Mouse (Mus musculus) monocyte, adult 2 months (primary cell): Measurements from ENCODE around the gene Tmem177.

Experiments used
- DNase-seq, 2 experiments: peaks; one replicate each; pipeline ENCODE4 v3.0.0; 2022; ENCODE audit warnings: low spot score in 2 of 2, low read depth in 1 of 2

Tmem177 gene

GRCm38 (mm10) chr1:119891149-119891548, 21.9 kb downstream of the Tmem177 start:
- no peak for DNase-seq

- no peak for DNase-seq
These were observed 23.7 kb downstream of the Tmem177 start for GRCm38 (mm10) chr1:119889347-119889746.

- DNase-seq, result no peak
These were observed 26.7 kb downstream of the Tmem177 start for GRCm38 (mm10) chr1:119886320-119886719.

- DNase-seq, result no peak
These were observed 28.7 kb downstream of the Tmem177 start for GRCm38 (mm10) chr1:119884272-119884671.

- DNase-seq, result no peak
These were observed 34.1 kb downstream of the Tmem177 start for GRCm38 (mm10) chr1:119878909-119879308.

GRCm38 (mm10) chr1:119877469-119877868, 35.5 kb downstream of the Tmem177 start:
- DNase-seq, result no peak

GRCm38 (mm10) chr1:119868395-119869161, 44.4 kb downstream of the Tmem177 start:
- DNase-seq, result no peak

- DNase-seq, result no peak
These were observed 45.7 kb downstream of the Tmem177 start for GRCm38 (mm10) chr1:119867300-119867699.

GRCm38 (mm10) chr1:119865311-119865710, 47.7 kb downstream of the Tmem177 start:
- no peak for DNase-seq

- no peak for DNase-seq
These were observed 49.3 kb downstream of the Tmem177 start for GRCm38 (mm10) chr1:119863507-119864296.

GRCm38 (mm10) chr1:119859566-119859965, 53.4 kb downstream of the Tmem177 start:
- no peak for DNase-seq
